Mouse (Mus musculus) lung, postnatal 36 days (tissue): ENCODE measurements around the gene Atxn10.

Experiments used
- DNase-seq: peaks from one replicate; pipeline ENCODE4 v3.0.0; 2022; ENCODE audit warnings: mixed read lengths

The Atxn10 gene

DNA sequence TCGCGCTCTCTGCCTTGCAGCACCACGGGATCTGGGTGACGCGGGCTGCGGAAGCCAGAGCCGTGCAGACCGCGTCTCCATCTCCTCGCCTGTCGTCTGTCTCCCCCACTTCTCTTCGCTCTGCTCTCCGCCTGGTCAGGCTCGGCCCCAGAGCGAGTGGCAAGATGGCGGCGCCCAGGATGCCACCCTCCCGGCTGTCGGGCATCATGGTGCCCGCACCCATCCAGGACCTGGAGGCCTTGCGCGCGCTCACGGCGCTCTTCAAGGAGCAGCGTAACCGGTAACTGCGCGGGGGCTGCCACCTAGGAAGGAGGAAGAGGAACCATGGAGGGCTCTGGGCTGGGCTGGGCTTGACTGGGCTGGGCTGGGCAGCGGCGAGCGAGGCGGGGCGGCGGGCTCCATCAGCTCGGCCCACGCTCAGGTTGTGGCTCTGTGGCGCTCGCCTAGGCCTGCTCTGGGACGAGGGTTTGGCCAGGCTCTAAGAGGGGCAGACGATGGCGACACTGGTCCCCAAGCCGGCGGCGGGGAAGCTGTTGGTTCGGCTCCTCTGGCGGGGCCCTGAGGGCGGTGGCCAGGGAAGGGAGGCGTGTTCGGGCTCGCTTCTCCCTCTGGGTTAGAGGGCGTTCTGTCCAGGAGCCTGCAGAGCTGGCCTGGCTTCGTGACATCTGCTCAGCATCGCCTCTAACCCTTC lies 401 bp downstream of the Atxn10 start:
- peak; percentile 76 for DNase-seq

DNA sequence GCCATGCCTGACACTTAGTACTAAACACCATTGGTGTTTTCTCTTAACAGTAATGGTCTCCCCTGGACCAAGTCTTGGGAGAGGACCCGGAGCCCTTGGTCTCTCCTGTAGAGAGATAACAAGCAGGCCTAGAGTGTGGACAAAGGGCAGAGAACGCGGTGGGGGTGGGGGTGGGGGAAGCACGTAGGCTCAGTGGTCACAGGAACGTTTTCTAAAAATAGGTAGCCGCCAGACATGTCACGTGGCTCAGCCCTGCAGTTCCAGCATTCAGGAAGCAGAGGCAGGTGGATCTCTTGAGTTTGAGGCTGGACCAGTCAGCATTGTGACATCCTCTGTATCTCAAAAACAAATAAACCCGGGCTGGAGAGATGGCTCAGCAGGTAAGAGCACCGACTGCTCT lies 1.2 kb downstream of the Atxn10 start:
- peak; percentile 45 for DNase-seq

DNA sequence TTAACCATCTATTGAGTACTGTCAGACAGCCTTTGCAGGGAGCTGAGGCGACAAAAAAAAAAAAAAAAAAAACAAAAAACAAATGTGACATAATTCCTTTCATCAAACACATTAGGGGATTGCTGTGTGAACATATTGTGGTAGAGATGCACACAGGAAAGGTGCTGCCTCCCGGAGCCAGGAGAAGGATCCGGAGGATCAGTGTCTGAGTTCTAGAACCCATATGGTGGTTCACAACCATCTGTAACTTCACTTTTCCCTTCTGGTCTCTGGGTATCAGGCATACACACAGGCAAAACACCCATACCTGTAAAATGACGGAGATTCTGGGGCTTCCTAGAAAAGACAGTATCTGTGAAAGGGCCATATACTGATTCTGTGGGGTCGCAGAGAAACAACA lies 1.9 kb downstream of the Atxn10 start:
- no peak for DNase-seq

DNA sequence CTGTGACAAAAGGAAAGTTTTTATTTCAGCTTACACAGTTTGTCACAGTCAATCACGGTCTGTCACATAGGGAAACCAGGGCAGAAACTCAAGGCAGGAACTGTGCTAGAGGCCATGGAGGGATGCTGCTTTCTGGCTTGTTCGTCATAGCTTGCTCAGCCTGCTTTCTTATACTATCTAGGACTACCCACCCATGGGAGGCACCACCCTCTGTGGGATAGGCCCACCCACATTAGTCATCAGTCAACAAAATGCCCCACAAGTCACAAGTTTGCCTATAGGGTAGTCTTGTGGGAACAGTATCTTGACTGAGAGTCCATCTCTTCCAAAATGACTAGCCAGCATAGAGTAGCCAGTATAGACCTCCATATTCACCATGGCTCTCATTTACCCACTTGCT lies 6.2 kb downstream of the Atxn10 start:
- DNase-seq = no peak

DNA sequence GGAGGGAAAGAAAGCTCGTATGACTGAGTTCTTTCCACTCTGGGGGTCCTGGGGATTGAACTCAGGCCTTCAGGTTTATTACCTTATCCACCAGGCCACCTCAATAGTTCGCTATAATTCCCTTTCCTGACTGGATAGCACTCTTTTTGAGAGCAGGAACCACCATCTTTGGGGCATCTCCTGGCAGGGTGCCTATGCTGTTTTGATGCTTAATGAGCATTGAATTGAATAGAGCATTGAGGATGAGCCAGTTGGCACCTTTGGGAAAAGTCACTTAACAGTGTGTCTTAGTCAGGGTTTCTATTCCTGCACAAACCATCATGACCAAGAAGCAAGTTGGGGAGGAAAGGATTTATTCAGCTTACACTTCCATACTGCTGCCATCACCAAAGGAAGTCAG lies 8.6 kb downstream of the Atxn10 start:
- no peak for DNase-seq

DNA sequence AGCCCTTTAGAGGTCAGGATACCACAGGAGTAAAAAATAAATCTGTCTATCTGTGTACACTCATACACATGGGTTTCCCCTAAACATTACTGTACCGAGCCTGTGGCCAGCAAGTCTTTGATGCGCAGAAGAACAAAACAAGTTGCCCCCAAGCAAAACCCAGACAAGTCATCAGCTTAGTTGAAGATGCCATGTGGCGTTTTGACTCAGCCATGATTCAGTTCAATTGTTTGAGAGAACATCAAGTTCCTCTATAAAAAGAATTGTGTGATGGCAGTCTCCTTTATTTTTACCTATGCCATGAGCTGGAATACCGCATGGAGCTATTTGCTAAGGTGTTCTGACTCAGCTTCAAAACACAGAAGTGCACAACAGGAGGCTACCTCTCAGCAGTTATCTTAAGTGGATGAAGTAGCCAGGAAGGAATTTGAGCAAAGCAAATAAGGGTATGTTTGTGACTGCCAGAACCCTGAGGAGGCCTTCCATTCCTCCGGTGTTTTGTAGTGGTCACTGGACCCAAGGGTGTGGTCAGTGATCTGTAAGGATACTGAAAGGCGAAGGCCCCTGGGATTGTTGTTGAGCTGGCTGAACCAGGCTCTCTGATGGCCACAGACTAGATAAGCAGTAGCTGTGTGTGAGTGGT lies 11.1 kb downstream of the Atxn10 start:
- DNase-seq = peak; percentile 82

DNA sequence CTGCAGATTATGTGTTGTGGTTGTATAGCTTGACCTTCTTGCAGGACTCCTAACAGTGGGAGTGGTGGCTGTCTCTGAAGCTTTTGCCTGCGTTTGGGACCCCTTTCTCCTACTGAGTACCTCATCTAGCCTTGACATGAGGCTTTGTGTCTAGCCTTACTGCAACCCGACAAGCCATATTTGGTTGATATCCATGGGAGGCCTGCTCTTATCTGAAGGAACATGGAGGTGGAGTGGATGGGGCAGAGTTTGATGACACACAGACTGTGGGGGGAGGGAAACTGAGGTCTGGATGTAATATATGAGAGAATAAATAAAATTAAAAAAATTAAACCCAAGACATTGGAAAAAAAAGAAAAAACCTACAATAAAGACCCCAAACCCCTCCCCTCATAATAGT lies 14.1 kb downstream of the Atxn10 start:
- DNase-seq = no peak

DNA sequence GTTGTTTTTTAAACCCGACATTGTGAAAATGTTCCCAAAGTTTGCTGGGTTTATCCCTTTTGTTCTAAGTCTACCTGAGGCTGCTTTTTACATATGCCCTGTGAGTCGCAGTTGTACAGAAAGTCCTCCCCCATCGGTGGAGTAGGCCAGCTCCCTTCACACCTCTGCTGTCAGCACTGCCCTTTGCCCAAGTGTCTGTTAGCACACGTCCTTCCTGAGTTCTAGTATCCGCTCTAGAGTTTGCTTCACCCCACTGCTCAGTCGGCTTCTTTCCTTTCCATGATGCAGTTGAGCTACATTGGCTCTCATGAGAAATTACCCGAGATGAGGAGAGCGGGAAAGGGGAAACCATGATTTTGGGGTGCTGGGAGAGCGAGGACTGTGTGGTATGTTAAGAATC lies 18.0 kb downstream of the Atxn10 start:
- DNase-seq = no peak

DNA sequence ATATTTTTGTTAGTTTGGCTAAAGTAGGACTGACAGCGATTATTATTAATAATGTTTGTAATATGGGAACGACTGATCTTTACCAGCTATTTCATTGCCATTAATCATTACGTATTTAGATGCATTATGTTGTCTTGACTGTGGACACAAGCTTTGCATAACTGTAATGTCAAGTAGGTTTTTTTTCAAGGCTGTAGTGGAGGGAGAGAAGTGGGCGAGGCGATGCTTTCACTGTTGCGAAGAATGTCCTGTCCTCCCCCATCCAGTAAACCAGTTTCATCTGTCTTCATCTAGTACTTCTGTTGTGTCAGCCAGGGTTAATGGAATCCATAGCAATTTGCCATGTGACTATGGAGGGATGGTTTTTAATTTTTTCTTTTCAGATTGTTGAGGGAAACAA lies 20.1 kb downstream of the Atxn10 start:
- peak; percentile 50 for DNase-seq

DNA sequence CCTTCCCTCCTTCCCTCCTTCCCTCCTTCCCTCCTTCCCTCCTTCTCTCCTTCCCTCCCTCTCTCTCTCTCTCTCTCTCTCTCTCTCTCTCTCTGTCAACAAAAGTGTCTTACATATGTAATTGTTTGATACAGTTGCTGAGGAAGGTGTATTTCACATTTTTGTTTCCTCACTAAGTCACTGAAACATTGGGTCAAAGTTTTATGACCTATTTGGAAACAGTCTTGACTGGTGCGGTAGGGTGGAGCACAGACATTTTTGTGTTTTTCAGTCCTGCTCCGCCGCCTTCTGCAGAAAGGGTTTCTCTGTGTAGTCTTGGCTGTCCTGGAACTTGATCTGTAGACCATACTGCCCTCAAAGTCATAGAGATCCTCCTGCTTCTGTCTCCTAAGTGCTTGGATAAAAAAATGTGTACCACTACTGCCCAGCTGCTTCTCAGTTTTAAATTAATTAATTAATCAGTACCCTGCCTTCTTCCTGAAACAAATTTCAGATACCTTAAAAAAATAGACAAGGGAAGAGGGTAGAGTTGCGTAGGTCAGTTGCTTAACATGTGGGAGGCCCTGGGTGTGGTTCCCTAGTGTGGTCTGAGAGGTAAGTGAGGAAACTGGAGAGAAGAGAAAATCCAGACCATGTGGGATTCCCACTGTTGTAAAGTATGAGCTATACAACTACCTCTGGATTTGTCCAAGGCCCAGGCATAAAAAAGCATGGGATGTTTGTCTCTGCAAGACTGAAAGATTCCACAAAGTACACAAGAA lies 21.6 kb downstream of the Atxn10 start:
- DNase-seq = peak; percentile 71

DNA sequence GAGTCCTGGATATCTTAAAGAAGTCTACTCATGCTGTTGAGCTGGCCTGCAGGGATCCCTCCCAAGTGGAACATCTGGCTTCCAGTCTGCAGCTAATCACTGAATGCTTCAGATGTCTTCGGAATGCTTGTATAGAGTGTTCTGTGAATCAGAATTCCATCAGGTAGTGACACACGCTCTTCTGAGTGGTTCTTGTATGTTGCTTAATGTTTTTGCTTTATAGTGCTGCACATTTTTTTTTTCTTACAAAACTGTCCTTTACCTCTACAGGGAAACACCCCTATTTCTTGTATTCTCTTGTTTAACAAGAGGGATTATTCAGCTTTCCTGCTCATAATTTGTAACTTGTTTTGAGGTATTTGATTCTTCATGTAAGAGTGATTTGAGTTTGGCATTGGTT lies 23.4 kb downstream of the Atxn10 start:
- peak; percentile 27 for DNase-seq

DNA sequence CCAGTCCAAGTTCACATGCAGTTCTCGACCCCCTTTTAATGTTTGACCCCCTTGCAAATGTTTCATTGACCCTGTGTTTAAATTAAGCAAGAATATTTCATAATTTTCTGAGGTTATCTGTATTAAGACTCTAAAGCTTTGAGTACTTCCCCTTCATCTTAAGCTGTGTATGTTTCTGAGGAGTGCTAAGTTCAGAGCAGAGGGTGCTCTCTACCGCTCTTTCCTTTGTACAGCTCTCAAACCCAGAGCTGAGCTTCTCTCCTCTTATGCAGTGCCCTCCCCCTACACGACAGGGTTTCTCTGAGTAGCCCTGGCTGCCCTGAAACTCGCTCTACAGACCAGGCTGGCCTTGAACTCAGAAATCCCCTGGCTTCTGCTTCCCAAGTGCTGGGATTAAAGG lies 23.9 kb downstream of the Atxn10 start:
- peak; percentile 42 for DNase-seq

DNA sequence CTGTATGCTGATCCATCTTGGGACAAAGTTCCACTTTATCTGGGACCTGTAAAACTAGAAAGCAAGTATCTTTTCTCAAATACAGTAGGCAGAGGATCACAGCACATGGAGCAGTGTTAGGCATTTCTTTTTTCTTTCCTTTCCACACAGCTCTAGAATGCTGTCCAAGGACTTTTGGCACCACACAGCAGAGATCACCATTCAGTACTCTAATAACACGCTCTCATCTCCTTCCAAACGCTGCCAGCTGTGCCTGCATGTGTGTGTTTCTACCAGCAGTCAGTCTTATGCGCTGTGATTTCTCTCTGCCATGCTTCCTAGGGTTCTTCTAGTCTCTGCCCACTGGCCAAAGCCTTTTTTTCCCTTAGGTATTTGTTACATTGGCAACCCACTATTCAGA lies 28.3 kb downstream of the Atxn10 start:
- no peak for DNase-seq

DNA sequence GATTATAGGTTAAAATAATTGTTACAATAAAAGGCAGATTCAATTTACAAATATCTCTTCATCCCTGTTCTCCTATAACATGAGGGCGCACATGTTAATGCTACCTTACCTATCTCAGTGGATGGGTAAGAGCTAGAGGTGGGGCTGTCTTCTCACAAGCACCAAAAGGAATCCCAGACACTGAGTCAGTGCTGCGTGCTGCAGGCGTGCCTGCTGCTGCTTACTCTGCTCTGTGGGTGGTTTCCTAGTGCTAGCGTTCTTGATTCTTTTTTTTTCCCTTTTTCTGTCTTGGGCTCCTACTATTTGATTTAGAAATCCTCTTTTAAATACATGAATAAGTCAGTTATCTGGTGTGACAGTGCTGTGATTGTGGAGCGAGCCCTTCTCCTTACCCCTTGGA lies 30.9 kb downstream of the Atxn10 start:
- DNase-seq = no peak

DNA sequence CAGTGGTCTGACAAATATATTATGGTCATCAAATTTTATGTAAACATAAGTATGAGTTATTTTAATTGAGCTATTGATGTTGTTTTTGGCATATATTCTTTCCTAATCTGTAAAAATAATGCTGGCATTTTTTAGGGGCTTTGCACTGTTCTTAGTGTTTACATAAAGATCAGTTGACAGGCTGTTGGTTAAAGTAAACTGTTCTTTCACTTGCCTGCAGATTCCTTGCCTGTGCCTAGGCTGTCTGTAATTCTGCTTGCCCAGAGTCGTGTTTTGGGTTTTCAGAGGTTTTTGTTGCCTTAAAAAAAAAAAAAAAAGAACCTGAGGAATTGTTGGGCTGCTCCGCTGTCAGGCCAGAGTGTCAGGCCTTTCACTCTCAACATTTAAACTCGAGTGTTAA lies 33.7 kb downstream of the Atxn10 start:
- DNase-seq = no peak

DNA sequence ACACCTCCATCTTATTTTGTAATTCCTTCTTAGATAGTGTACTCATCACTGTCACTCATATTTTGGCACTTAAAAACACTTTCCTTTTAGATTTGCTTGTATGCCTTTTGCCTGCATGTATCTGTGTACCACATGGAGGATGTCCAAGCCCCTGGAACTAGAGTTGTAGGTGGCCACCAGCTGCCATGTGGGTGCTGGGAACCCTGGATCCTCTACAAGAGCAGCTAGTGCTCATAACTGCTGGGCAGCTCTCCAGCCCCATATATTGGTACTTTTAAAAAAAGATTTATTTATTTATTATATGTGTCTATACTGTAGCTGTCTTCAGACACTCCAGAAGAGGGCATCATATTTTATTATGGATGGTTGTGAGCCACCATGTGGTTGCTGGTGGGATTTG lies 37.1 kb downstream of the Atxn10 start:
- no peak for DNase-seq

DNA sequence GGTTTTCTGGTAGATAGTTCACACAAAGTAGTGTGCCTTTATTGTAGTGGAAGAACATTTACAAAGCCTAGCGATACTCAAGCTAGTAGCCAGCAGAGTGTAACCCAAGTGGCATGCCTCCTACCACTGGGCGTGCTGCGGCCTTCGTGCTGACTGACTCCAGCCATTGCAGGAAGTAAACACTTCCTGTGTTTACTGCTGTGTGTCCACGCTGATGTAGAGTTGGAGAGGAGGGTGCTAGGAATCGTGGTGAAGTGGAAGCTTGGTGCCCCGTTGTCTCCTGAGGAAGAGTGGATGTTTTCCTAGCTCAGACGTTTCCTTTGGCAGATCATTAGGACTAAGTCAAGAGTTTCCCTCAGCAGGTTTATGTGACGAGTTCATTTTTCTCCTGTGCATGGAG lies 47.4 kb downstream of the Atxn10 start:
- DNase-seq = peak; percentile 73

DNA sequence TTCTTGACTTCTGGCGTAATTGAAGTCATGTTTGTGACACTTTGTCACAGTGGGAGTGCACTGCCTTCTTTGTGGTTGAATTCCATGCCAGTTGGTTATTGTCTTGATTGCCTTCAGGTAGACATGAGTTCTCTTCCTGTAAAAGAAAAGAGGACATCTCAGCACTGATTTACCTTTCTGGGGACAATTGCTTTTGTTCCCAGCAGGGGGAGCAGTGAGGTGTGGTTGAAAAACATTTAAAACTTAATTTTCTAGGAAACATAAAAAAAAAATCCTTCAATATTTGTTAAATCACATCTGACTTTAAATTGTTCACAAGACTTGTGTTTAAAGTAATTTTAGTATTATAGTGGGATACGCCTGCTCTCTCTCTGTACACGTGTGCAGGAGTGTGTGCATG lies 52.7 kb downstream of the Atxn10 start:
- no peak for DNase-seq

DNA sequence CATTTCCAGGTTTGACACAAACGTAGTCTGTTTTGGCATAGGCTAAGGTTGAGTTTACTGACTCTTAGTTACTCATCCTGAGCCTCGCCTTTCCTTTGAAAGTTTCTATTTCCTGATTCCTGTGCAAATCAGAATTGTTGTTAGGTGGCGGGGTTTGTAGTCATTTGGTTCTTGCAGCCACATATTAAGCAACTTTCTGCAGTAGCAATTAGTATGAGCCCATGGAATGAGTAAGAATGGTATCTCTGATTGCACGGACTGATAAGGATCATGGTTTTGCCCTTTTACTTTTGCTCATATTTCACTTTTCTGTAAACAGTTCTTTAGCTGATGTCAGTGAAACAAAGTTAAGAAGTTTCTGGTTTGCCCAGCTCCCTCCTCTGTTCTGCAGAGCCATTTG lies 53.9 kb downstream of the Atxn10 start:
- DNase-seq = no peak

DNA sequence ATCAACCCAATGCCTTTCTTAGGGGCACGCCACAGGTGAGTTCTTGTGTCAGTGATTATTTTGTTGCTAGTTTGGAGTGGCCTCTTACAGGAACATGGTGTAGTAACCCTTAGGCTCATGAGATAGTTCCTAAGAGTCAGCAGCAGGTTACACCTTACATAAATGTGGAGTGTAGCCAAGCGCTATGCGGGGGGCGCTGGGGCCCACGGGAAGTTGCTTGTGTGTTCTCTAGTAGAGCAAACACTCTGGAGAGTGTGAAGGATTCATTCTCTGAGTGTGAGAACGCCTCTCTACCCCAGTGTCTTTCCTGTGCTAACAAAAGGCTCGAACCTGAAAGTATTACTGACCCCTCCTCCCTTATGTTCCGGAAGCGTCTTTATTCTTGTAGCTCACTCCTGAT lies 59.3 kb downstream of the Atxn10 start:
- DNase-seq = peak; percentile 56

DNA sequence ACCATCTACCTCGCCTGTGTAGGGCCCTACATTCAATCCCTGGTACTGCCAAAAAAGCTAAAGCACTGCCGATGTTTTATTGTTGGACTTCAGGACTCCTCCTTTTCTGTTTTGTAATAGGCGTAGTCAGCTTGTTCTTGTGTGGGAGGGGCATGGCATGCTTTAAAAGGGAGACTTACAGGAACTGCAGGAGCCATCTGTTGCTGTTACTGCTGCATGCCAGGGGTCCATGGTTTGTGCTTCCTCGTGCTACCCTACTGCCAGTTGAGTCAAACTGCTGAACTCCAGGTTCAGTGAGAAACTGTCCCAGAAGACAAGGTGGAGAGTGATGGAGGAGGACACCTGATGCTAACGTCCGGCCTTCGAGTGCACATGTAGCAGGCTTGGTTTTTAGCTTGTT lies 65.9 kb downstream of the Atxn10 start:
- DNase-seq = peak; percentile 39

DNA sequence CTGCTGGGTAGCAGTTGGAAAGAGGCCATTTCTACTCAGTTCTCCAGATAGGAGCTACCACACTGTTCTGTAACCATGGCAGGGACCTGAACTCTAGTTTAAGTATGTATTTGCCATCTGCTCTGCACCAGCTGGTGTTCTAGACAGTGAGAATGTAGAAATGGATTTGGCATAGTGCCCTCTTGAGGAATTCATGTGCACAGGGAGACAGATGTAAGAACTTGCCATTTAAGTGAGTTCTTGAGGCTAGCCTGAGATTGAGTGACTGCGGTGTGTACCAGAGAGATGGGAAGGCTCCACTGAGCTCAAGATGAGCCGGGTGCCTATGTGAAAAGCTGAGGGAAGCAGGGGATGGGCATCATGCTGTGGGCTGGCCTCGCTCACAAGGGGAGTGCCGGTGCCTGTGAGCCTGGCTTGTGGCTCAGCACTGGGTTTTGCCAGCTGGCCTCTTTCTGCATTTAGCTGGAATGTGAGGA lies 67.2 kb downstream of the Atxn10 start:
- DNase-seq = peak; percentile 55

DNA sequence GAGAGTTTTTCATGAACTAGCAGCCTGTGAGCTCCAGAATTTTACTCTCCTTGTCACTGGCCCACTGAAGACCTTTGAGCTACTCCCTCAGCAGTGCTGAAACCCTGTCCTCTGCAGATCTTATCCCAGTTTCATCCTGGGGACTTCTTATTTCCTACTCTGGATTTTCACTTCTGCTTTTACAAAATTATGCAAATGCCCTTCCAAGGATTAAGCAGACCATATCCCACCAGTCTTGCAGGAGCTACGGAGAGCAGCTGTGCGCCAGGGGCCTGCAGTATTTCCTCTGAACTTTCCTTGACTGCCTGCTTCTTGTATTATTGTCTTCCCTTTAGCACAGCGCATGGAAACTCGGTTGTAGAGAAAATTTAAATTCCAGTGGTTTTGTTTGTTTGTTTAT lies 68.7 kb downstream of the Atxn10 start:
- DNase-seq = no peak

DNA sequence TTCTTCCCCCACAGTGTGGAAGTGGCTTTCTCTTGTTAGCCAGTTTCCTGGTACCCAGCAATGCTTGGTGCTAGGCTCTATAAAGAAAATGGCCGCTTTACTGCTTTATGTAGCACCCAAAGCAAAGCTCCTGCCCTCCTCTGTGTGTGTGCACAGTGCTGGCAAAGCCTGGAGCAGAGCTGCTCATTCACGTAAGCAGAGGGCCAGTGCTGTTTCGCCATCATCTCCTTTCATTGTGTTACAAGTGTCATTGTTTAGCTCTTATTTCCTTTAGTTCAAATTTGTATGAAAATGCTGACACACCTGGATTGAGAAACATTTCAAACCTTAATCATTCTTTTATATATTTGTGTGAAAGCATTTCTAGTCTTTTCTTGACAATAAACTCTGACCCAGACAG lies 69.5 kb downstream of the Atxn10 start:
- DNase-seq = peak; percentile 64
